Mouse (Mus musculus) erythroid progenitor cell, adult 5-6 weeks (primary cell): ENCODE data around the gene Ece1. TPM values are rescaled to one million over a fixed set of nuclear protein-coding genes. Genes with fewer than 3 reads are reported as not detected.

Source experiments
- ATAC-seq: replicated peaks from 2 replicates; pipeline ENCODE4 v1.8.0; 2016; ENCODE audit warnings: moderate number of reproducible peaks, mild to moderate bottlenecking, moderate TSS enrichment, inconsistent platforms; ENCODE audit not compliant: poor library complexity, low FRiP score, severe bottlenecking
- total RNA-seq, 2 experiments: library from RNA; stranded (forward) in 1 of 2; stranded (reverse) in 1 of 2; fragments of 150-400 nt in 1 of 2; fragments of 186-747, 209-891 nt in 1 of 2; gene quantifications; 2 replicates each; pipeline versions ENCODE4 v1.2.3 to v1.2.4; 2015 to 2017; ENCODE audit warnings: low replicate concordance in 2 of 2

The Ece1 gene
- total RNA-seq, 2 experiments from 2014 or later: 0.83 to 1.7 TPM

- no peak for ATAC-seq
These were observed 47.4 kb downstream of the Ece1 start for GRCm38 (mm10) chr4:137909471-137909870.

GRCm38 (mm10) chr4:137910382-137911009 lies 48.5 kb downstream of the Ece1 start:
- ATAC-seq: no peak

- no peak for ATAC-seq
These were observed 49.6 kb downstream of the Ece1 start for GRCm38 (mm10) chr4:137911657-137912056.

- ATAC-seq: no peak
These were observed 50.8 kb downstream of the Ece1 start for GRCm38 (mm10) chr4:137912768-137913305.

GRCm38 (mm10) chr4:137913321-137914057 lies 51.5 kb downstream of the Ece1 start:
- ATAC-seq: peak; percentile 65

- no peak for ATAC-seq
These were observed 55.6 kb downstream of the Ece1 start for GRCm38 (mm10) chr4:137917591-137917990.

GRCm38 (mm10) chr4:137918559-137918958 lies 56.5 kb downstream of the Ece1 start:
- ATAC-seq: no peak

GRCm38 (mm10) chr4:137919116-137919515 lies 57.1 kb downstream of the Ece1 start:
- ATAC-seq: no peak

GRCm38 (mm10) chr4:137920005-137920404 lies 58.0 kb downstream of the Ece1 start:
- ATAC-seq: no peak

GRCm38 (mm10) chr4:137920500-137920961 lies 58.5 kb downstream of the Ece1 start:
- ATAC-seq: no peak

GRCm38 (mm10) chr4:137921510-137921909 lies 59.5 kb downstream of the Ece1 start:
- ATAC-seq: no peak

- ATAC-seq: no peak
These were observed 61.0 kb downstream of the Ece1 start for GRCm38 (mm10) chr4:137923052-137923451.

GRCm38 (mm10) chr4:137925176-137925575 lies 63.1 kb downstream of the Ece1 start:
- ATAC-seq: no peak

- ATAC-seq: no peak
These were observed 64.1 kb downstream of the Ece1 start for GRCm38 (mm10) chr4:137926161-137926560.

- ATAC-seq: no peak
These were observed 65.1 kb downstream of the Ece1 start for GRCm38 (mm10) chr4:137927136-137927535.

- no peak for ATAC-seq
These were observed 65.9 kb downstream of the Ece1 start for GRCm38 (mm10) chr4:137927741-137928535.

- no peak for ATAC-seq
These were observed 66.8 kb downstream of the Ece1 start for GRCm38 (mm10) chr4:137928813-137929212.

- ATAC-seq: no peak
These were observed 67.4 kb downstream of the Ece1 start for GRCm38 (mm10) chr4:137929341-137930016.

- ATAC-seq: 0 out of 2 replicates have a peak, but pooled peaks have one; percentile 0
These were observed 68.5 kb downstream of the Ece1 start for GRCm38 (mm10) chr4:137930500-137931008.
